Mouse (Mus musculus) midbrain, embryonic 14.5 days (tissue): ENCODE results near the gene Gm20388. TPM values are rescaled to one million over a fixed set of nuclear protein-coding genes. Genes with fewer than 3 reads are reported as not detected.

ENCODE experiments used
- ATAC-seq: fragments of 200-750 bp; cut with Nextera tagmentation; 2 replicates; pipeline ENCODE4 v1.8.0; 2017; ENCODE audit warnings: moderate number of reproducible peaks, moderate library complexity; ENCODE audit not compliant: low FRiP score, low TSS enrichment
- DNase-seq: peaks from one replicate; pipeline ENCODE4 v3.0.0-alpha.2; 2015
- H3K27ac ChIP-seq: fragments of 300-500 bp; sonication (generic); replicated peaks from 2 replicates; pipeline ENCODE4 v1.5.1; 2014; ENCODE audit warnings: mild to moderate bottlenecking, low read depth, low read length, moderate library complexity
- H3K27me3 ChIP-seq: fragments of 300-500 bp; sonication (generic); 2 replicates; pipeline ENCODE4 v1.6.1; 2014; ENCODE audit warnings: low read length, control low read depth, mixed read lengths; ENCODE audit not compliant: control insufficient read depth, insufficient read depth
- H3K36me3 ChIP-seq: fragments of 300-500 bp; sonication (generic); 2 replicates; pipeline ENCODE4 v1.6.1; 2014; ENCODE audit warnings: low read length, control low read depth; ENCODE audit not compliant: control insufficient read depth, insufficient read depth
- H3K4me1 ChIP-seq: fragments of 300-500 bp; sonication (generic); 2 replicates; pipeline ENCODE4 v1.6.1; 2014; ENCODE audit warnings: mild to moderate bottlenecking, antibody characterized with exemption, low read length, control low read depth; ENCODE audit not compliant: control insufficient read depth, insufficient read depth
- H3K4me2 ChIP-seq: fragments of 300-500 bp; sonication (generic); 2 replicates; pipeline ENCODE4 v1.6.1; 2014; ENCODE audit warnings: mild to moderate bottlenecking, low read length, moderate library complexity
- H3K4me3 ChIP-seq: fragments of 300-500 bp; sonication (generic); replicated peaks from 2 replicates; pipeline ENCODE4 v1.5.1; 2014; ENCODE audit warnings: low read depth, low read length
- H3K9ac ChIP-seq: fragments of 300-500 bp; sonication (generic); replicated peaks from 2 replicates; pipeline ENCODE4 v1.6.1; 2014; ENCODE audit warnings: mild to moderate bottlenecking, low read length, moderate library complexity
- H3K9me3 ChIP-seq: fragments of 300-500 bp; sonication (generic); 2 replicates; pipeline ENCODE4 v1.6.1; 2016; ENCODE audit warnings: low read length, control low read depth, mixed read lengths; ENCODE audit not compliant: control insufficient read depth
- WGBS: fragments of 180-500 bp; shearing (Covaris S2); extraction: QIAGEN DNeasy Blood & Tissue Kit; methylation state at CpG from one replicate; pipeline ENCODE4 v1.1.7; 2014; 5-methylcytosine and 5-hydroxymethylcytosine counted together
- polyA plus RNA-seq: library from polyadenylated mRNA; unstranded; fragments of >200 nt; fragmentation: Nextera tagmentation; extraction: Ambion mirVana; gene quantifications from 2 replicates; pipeline ENCODE4 v1.2.1, GENCODE M21; 2014

Gene Gm20388
- polyA plus RNA-seq, 1 experiment from 2014 or later: 4.1 TPM

- WGBS: 96% methylated on average over 34 of the region's 34 CpGs
- no peak; the same call in 1 of the 2 replicates for ATAC-seq
- H3K27ac ChIP-seq: no peak overlapping the region
These were observed 3510.1 kb downstream of the Gm20388 start for GRCm38 (mm10) chr8:123420525-123421281.

GRCm38 (mm10) chr8:123421325-123421724, 3510.7 kb downstream of the Gm20388 start:
- Histone ChIP-seq H3K27me3 (no peaks in the 10 kb centered on the region), H3K4me1 (peaks cover 11% of the 10 kb centered on the region), H3K27ac (no peak overlapping the region), H3K4me2 (no peak overlapping the region), H3K9ac (no peak overlapping the region), H3K36me3 (peaks cover 71% of the 10 kb centered on the region), H3K4me3 (no peak overlapping the region), H3K9me3 (0 out of 2 replicates have a peak, but pooled peaks cover under 1% of the 10 kb centered on the region)
- 92% methylated on average over 19 of the region's 19 CpGs for WGBS
- ATAC-seq (no peak), DNase-seq (no peak)

More at GRCm38 (mm10) chr8:123420525-123421281, 3510.1 kb downstream of the Gm20388 start:
- no peak overlapping the region for H3K4me2 ChIP-seq
- H3K9ac ChIP-seq: no peak overlapping the region
- no peak overlapping the region for H3K4me3 ChIP-seq
- no peaks in the 10 kb centered on the region for H3K9me3 ChIP-seq
- no peaks in the 10 kb centered on the region for H3K27me3 ChIP-seq
- H3K4me1 ChIP-seq: peaks cover 18% of the 10 kb centered on the region
- DNase-seq: no peak
- peaks cover 71% of the 10 kb centered on the region for H3K36me3 ChIP-seq

GRCm38 (mm10) chr8:123422056-123422780, 3511.6 kb downstream of the Gm20388 start:
- DNase-seq: peak; percentile 88
- 19% methylated on average over 16 of the region's 17 CpGs for WGBS
- H3K27ac ChIP-seq: 0 out of 2 replicates have a peak overlapping the region, but pooled peaks have one; percentile 37
- H3K4me2 ChIP-seq: peak overlapping the region; percentile 36
- H3K4me3 ChIP-seq: no peak overlapping the region
- peaks cover 62% of the 10 kb centered on the region for H3K36me3 ChIP-seq
- ATAC-seq: peak; percentile 60; the same call in 1 of the 2 replicates
- no peak overlapping the region for H3K9ac ChIP-seq
- H3K27me3 ChIP-seq: no peaks in the 10 kb centered on the region
- H3K9me3 ChIP-seq: peaks cover 9% of the 10 kb centered on the region
- peaks cover 2% of the 10 kb centered on the region for H3K4me1 ChIP-seq

- H3K4me2 ChIP-seq: no peak overlapping the region
- 23% methylated on average over 3 of the region's 3 CpGs for WGBS
- H3K9me3 ChIP-seq: peaks cover 14% of the 10 kb centered on the region
- ATAC-seq (peak; percentile 16; the same call in 1 of the 2 replicates), DNase-seq (no peak)
- H3K27me3 ChIP-seq: no peaks in the 10 kb centered on the region
- H3K4me3 ChIP-seq: no peak overlapping the region
- H3K27ac ChIP-seq: 0 out of 2 replicates have a peak overlapping the region, but pooled peaks have one; percentile 4
- H3K4me1 ChIP-seq: no peaks in the 10 kb centered on the region
- H3K36me3 ChIP-seq: peaks cover 59% of the 10 kb centered on the region
- H3K9ac ChIP-seq: no peak overlapping the region
These were observed 3512.1 kb downstream of the Gm20388 start for GRCm38 (mm10) chr8:123422781-123423159.

GRCm38 (mm10) chr8:123423441-123423840, 3512.8 kb downstream of the Gm20388 start, which contains the start of gene Def8:
TSS of gene Def8 (plus strand) at chr8:123423527.
- DNase-seq (no peak), ATAC-seq (no peak)
- H3K4me3 ChIP-seq: no peak within 1 kb of the TSS
- H3K9ac ChIP-seq: no peak within 1 kb of the TSS
- H3K27me3 ChIP-seq: no peaks in the 10 kb centered on the region
- H3K36me3 ChIP-seq: peaks cover 52% of the 10 kb centered on the region
- no peaks in the 10 kb centered on the region for H3K4me1 ChIP-seq
- 80% methylated on average over 7 of the region's 7 CpGs for WGBS
- H3K9me3 ChIP-seq: peaks cover 21% of the 10 kb centered on the region
- 0 out of 2 replicates have a peak within 1 kb of the TSS, but pooled peaks have one; percentile 4 for H3K27ac ChIP-seq
- peak within 1 kb of the TSS; percentile 36 for H3K4me2 ChIP-seq

GRCm38 (mm10) chr8:123426511-123427509, 3516.2 kb downstream of the Gm20388 start:
- WGBS: 97% methylated on average over 27 of the region's 27 CpGs
- H3K9me3 ChIP-seq: peaks cover 32% of the 10 kb centered on the region
- ATAC-seq (no peak), DNase-seq (no peak)
- H3K9ac ChIP-seq: no peak overlapping the region
- H3K4me3 ChIP-seq: no peak overlapping the region
- no peak overlapping the region for H3K27ac ChIP-seq
- no peak overlapping the region for H3K4me2 ChIP-seq
- no peaks in the 10 kb centered on the region for H3K4me1 ChIP-seq
- no peaks in the 10 kb centered on the region for H3K27me3 ChIP-seq
- peaks cover 18% of the 10 kb centered on the region for H3K36me3 ChIP-seq

GRCm38 (mm10) chr8:123427639-123428275, 3517.1 kb downstream of the Gm20388 start:
- 96% methylated on average over 24 of the region's 24 CpGs for WGBS
- H3K4me1 ChIP-seq: no peaks in the 10 kb centered on the region
- ATAC-seq: no peak

More at GRCm38 (mm10) chr8:123427639-123428275, 3517.1 kb downstream of the Gm20388 start:
- Histone ChIP-seq H3K27ac (no peak overlapping the region), H3K27me3 (no peaks in the 10 kb centered on the region), H3K9ac (no peak overlapping the region), H3K4me2 (no peak overlapping the region), H3K4me3 (no peak overlapping the region), H3K9me3 (peaks cover 40% of the 10 kb centered on the region), H3K36me3 (peaks cover 9% of the 10 kb centered on the region)
- DNase-seq: no peak
